Mouse (Mus musculus) adrenal gland, postnatal 4 days (tissue): Measurements from ENCODE around the gene Pla2g4f. TPM values are rescaled to one million over a fixed set of nuclear protein-coding genes. Genes with fewer than 3 reads are reported as not detected.

Source experiments
- DNase-seq, 2 experiments: peaks; one replicate each; pipeline ENCODE4 v3.0.0; 2021 to 2022; ENCODE audit warnings: low spot score in 2 of 2, mixed read lengths in 2 of 2
- total RNA-seq, 2 experiments: library from RNA; stranded (reverse); gene quantifications; 2 replicates each; pipeline ENCODE4 v1.2.3; 2021

Pla2g4f gene
- total RNA-seq, 2 experiments from 2014 or later = not detected

DNA sequence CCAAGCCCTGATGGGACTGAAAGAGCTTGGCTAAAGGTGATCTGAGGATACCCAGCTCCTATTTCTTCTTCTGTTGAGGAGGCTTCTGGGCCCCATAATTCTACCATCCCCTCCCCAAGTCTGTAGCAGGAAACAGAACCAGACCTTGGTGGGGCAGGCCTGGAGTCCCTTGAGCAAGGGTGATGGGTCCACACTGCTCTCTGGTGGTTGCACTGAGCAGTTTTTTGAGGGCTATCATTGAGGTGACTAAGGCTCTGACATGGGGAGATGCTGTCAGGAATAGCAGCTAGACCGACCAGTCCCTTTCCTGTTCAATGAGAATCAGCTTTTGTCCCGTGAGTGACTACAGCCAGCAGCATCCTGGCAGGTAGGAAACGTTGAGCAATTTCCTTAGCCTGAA lies 32.7 kb downstream of the Pla2g4f start:
- no peak for DNase-seq

GRCm38 (mm10) chr2:120279961-120280360 lies 34.0 kb downstream of the Pla2g4f start:
- no peak for DNase-seq

DNA sequence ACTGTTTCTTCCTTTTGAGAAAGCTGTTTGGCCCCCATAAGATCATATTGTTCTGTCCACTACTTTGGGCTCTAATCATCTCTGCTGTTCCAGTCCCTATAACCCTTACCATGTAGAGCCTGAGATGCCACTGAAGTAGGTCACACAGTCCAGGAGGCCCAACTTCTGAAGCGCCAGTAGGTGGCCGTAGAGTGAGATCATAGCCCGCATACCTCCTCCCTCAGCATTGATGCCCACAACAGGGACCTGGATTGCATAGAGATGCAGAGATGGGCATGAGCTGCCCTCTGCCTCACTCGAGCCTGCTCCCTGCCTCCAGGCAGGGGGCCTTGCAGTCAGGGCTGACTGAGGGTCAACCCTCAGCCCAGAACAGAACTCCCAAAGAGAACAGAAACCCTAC lies 37.0 kb downstream of the Pla2g4f start:
- no peak for DNase-seq

GRCm38 (mm10) chr2:120268635-120269034 lies 45.3 kb downstream of the Pla2g4f start:
- DNase-seq = no peak

DNA sequence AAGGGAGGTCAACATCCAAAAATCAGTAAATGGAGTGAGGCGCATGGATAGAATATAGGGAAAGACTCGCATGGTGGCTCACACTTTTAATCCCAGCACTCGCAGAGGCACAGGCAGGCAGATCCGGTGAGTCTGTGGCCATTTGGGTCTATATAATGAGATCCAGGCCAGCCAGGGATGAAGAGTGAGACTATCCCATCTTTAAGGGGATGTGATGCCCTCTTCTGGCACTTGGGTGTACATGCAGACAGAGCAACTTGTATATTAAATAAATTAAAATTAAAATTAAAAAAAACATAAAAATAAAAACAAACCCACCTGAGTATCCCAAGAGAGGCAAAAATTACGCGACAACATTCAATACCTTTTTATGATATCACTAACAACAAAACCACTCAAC lies 48.4 kb downstream of the Pla2g4f start:
- DNase-seq = no peak

DNA sequence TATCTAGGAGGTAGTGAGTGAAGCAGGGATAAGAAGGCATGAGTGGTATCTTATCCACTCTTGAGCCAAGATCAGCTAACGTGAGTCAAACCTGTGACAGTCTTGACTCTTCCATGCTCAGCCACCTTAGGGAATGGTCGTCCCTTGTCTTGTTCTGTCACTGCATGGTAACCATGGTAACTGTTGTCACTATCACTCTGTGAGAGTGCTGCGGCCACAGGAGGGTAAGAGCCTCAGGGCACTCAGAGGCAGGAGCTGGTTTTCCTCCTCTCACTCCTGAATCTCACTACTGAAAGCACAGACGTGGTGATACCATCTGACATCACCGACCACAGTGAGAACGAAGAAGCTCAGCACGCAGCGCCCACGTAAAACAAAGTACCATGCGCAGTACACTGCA lies 49.1 kb downstream of the Pla2g4f start:
- no peak for DNase-seq

- DNase-seq = no peak
Measured at GRCm38 (mm10) chr2:120262876-120263275, 51.1 kb downstream of the Pla2g4f start.

DNA sequence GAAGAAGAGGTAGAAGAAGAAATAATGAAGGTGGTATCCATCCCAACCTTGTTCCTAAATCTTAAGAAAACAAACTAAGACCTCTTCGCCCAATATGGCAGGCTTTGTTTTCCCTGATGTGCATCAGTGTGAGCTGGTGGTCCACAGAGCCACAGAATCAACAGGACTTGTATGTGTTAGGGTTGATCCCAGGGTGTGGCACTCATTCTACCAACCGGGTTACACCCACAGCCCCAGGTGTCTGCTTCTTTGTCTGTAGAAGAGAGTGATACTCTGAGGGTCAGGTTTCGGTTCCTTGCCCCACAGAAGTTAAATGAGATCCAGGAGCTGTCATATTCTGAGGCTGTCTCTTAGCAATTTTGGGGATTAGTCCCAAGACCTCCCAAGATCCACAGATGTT lies 52.6 kb downstream of the Pla2g4f start:
- DNase-seq = no peak

DNA sequence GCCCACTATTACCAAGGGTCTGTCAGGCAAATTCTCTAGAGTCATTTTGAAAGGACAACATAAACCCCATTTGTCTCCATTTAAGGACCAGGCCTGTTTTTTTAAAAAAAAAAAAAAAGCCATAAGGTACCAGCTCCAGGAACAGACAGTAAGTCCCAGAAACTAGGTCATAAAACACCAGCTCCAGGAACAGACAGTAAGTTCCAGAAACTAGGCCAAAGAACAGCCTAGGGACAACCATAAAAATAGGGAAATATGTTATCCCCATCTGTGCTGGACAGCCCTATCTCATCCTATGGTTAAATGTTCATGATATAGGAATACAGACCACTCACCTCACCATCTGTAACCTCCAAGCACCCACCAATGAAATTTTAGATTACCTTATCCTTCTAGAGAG lies 57.7 kb downstream of the Pla2g4f start:
- no peak for DNase-seq

- no peak for DNase-seq
Measured at GRCm38 (mm10) chr2:120252644-120253043, 61.3 kb downstream of the Pla2g4f start.

Other genes with a start within 250 kb of the Pla2g4f start
- gene Ehd4, start 159.6 kb downstream of the Pla2g4f start, total RNA-seq = 10 to 100 TPM; 46.6 to 47.0 TPM
- gene Pla2g4e, start 68.8 kb downstream of the Pla2g4f start, total RNA-seq = 1 to 10 TPM; 2.2 to 2.9 TPM
- under 1 TPM in 1 of 2 experiments, not detected in 1; 0.28 TPM for gene Pla2g4d, start 25.0 kb downstream of the Pla2g4f start, total RNA-seq
- 10 to 100 TPM; 54.2 to 55.8 TPM for gene Vps39, start 39.0 kb upstream of the Pla2g4f start, total RNA-seq
- 10 to 100 TPM; 27.6 to 29.0 TPM for gene Ganc, start 89.7 kb upstream of the Pla2g4f start, total RNA-seq
- 10 to 100 TPM; 45.4 to 47.2 TPM for gene Tmem87a, start 89.9 kb upstream of the Pla2g4f start, total RNA-seq
- gene Capn3, start 141.9 kb upstream of the Pla2g4f start, total RNA-seq = 1 to 10 TPM; 1.1 to 2.0 TPM
- gene Zfp106, start 249.7 kb upstream of the Pla2g4f start, total RNA-seq = 100 to 1,000 TPM; 104 TPM